Comparison of ENCODE assay signal across 8 mouse cellular contexts in genomic region chr16:90143416-90143759, GRCm38 (mm10). TPM values are rescaled to one million over a fixed set of nuclear protein-coding genes. Genes with fewer than 3 reads are reported as not detected.
A peak's percentile ranks its signal among the peaks of the same experiment; 100 is the strongest.
DNase-seq lines count a peak whose midpoint lies in the region; ATAC-seq and TF ChIP-seq lines count a peak whose summit lies in the region.

No protein-coding gene starts in this region.

- H3K36me3 ChIP-seq in liver, adult 2 months (ENCODE audit: control insufficient read depth, insufficient read depth, low read length), result no peaks in the 10 kb centered on the region
- no peaks in the 10 kb centered on the region for H3K36me3 ChIP-seq in embryonic facial prominence, embryonic 11.5 days (replicated peaks; ENCODE audit: control insufficient read depth, insufficient read depth, low read depth, low read length)
- H3K36me3 ChIP-seq in intestine, embryonic 15.5 days, result no peaks in the 10 kb centered on the region
- no peaks in the 10 kb centered on the region for H3K36me3 ChIP-seq in myocyte (ENCODE audit: control insufficient read depth, insufficient read depth)

- H3K27me3 ChIP-seq in liver, adult 2 months (ENCODE audit: control insufficient read depth, insufficient read depth, low read length), result no peaks in the 10 kb centered on the region; the same call in 1 of the 2 replicates
- H3K27me3 ChIP-seq in embryonic facial prominence, embryonic 11.5 days (ENCODE audit: control insufficient read depth, insufficient read depth, low read length), result no peaks in the 10 kb centered on the region
- no peaks in the 10 kb centered on the region for H3K27me3 ChIP-seq in intestine, embryonic 15.5 days (replicated peaks)
- no peaks in the 10 kb centered on the region for H3K27me3 ChIP-seq in myocyte (ENCODE audit: control insufficient read depth, insufficient read depth, insufficient read length)

- TF ChIP-seq POLR2A in liver, adult 2 months (IDR thresholded peaks at IDR 0.05; ENCODE audit: extremely low read depth, insufficient read depth, low read length), result no peak
- TF ChIP-seq POLR2A in myocyte (IDR thresholded peaks at IDR 0.05; ENCODE audit: insufficient read length, low read depth), result no peak

- peak overlapping the region; percentile 38 for H3K9ac ChIP-seq in liver, adult 2 months (ENCODE audit: low read depth, low read length)
- peak overlapping the region; percentile 79 for H3K9ac ChIP-seq in embryonic facial prominence, embryonic 11.5 days (replicated peaks; ENCODE audit: low read length)
- peak overlapping the region; percentile 70 for H3K9ac ChIP-seq in intestine, embryonic 15.5 days

- H3K79me2 ChIP-seq in liver, adult 2 months (ENCODE audit: control insufficient read depth, insufficient read depth, low read length), result no peaks in the 10 kb centered on the region
- no peaks in the 10 kb centered on the region for H3K79me2 ChIP-seq in myocyte (ENCODE audit: control insufficient read depth, insufficient read depth)

- DNase-seq in liver, adult 2 months (ENCODE audit: extremely low read depth, low read depth, low spot score), result no peak
- DNase-seq in liver, result no peak
- DNase-seq in embryonic facial prominence, embryonic 11.5 days (ENCODE audit: low spot score), result no peak
- no peak for DNase-seq in adrenal gland, postnatal 25 days
- DNase-seq in layer of hippocampus, adult 18-20 months (ENCODE audit: low spot score in 2 of 2), result no peak
- DNase-seq in left cerebral cortex, adult 8-10 months (ENCODE audit: low spot score in 2 of 2), result no peak

- H3K4me2 ChIP-seq in embryonic facial prominence, embryonic 11.5 days (ENCODE audit: low read depth, low read length), result peak overlapping the region; percentile 72
- H3K4me2 ChIP-seq in intestine, embryonic 15.5 days (replicated peaks), result peak overlapping the region; percentile 100
- H3K4me2 ChIP-seq in myocyte (ENCODE audit: low read depth), result peak overlapping the region; percentile 91

- no peak overlapping the region for H3K27ac ChIP-seq in liver, adult 2 months (replicated peaks; ENCODE audit: insufficient read depth, low read depth, low read length)
- peak overlapping the region; percentile 80 for H3K27ac ChIP-seq in embryonic facial prominence, embryonic 11.5 days (replicated peaks; ENCODE audit: low read depth, low read length)
- H3K27ac ChIP-seq in intestine, embryonic 15.5 days, result peak overlapping the region; percentile 72

- no peak for TF ChIP-seq CTCF in liver, adult 2 months (IDR thresholded peaks at IDR 0.05; ENCODE audit: low read depth, low read length)

- H3K4me3 ChIP-seq in liver, adult 2 months (ENCODE audit: insufficient read depth, low read depth, low read length), result peak overlapping the region; percentile 72
- peak overlapping the region; percentile 73 for H3K4me3 ChIP-seq in embryonic facial prominence, embryonic 11.5 days (ENCODE audit: low read depth, low read length)
- H3K4me3 ChIP-seq in intestine, embryonic 15.5 days (replicated peaks), result peak overlapping the region; percentile 80
- peak overlapping the region; percentile 41 for H3K4me3 ChIP-seq in myocyte

- H3ac ChIP-seq in myocyte (ENCODE audit: control insufficient read depth, insufficient read length), result peak overlapping the region; percentile 80

- H3K4me1 ChIP-seq in liver, adult 2 months (ENCODE audit: control insufficient read depth, insufficient read depth, low read length), result peaks cover 5% of the 10 kb centered on the region; the same call in 1 of the 2 replicates
- H3K4me1 ChIP-seq in embryonic facial prominence, embryonic 11.5 days (ENCODE audit: control insufficient read depth, insufficient read depth, low read length), result peaks cover 9% of the 10 kb centered on the region
- peaks cover 14% of the 10 kb centered on the region; the same call in 1 of the 2 replicates for H3K4me1 ChIP-seq in intestine, embryonic 15.5 days (replicated peaks)

- WGBS in liver, adult 2 months, result 1% methylated on average over 21 of the region's 21 CpGs
- 0% methylated on average over 21 of the region's 21 CpGs for WGBS in embryonic facial prominence, embryonic 11.5 days
- 0% methylated on average over 21 of the region's 21 CpGs for WGBS in intestine, embryonic 15.5 days

- no peaks in the 10 kb centered on the region for H3K9me3 ChIP-seq in embryonic facial prominence, embryonic 11.5 days (replicated peaks; ENCODE audit: control insufficient read depth, low read length)
- H3K9me3 ChIP-seq in intestine, embryonic 15.5 days, result no peaks in the 10 kb centered on the region

- ATAC-seq in embryonic facial prominence, embryonic 11.5 days (replicated peaks; ENCODE audit: insufficient number of reproducible peaks, low FRiP score, low TSS enrichment, low read depth), result no peak; the same call in 1 of the 2 replicates
- ATAC-seq in intestine, embryonic 15.5 days, result no peak; the same call in 1 of the 2 replicates

TF ChIP-seq in myocyte, 11 proteins besides CTCF, POLR2A, EP300 and RAD21:
- TF ChIP-seq REST (IDR thresholded peaks at IDR 0.05; ENCODE audit: insufficient read depth, insufficient read length), result no peak

RNA-seq across cellular contexts. Expression of gene Tiam1, which starts 0.2 kb away (rescaled TPM):
- 0.65 and 1.2 TPM in 2 replicates for total RNA-seq in liver, adult 2 months (2014; rRNA removed)
- polyA plus RNA-seq in liver, adult 2 months (2012; rRNA removed), result 0.27 and 1.1 TPM in 2 replicates
- polyA plus RNA-seq in embryonic facial prominence, embryonic 11.5 days (2014; fragmentation: Nextera tagmentation; extraction: Ambion mirVana), result 31.2 and 33.8 TPM in 2 replicates
- polyA plus RNA-seq in intestine, embryonic 15.5 days (2015; fragmentation: Nextera tagmentation; extraction: Ambion mirVana), result 12.3 and 12.4 TPM in 2 replicates
- 2.2 TPM for polyA plus RNA-seq in myocyte (2012; fragmentation: generic; extraction: Trizol)
- 80.4 and 89.0 TPM in 2 replicates for total RNA-seq in adrenal gland, postnatal 25 days (2021)
- 100 to 1,000 TPM; 109 to 111 TPM for total RNA-seq in layer of hippocampus, adult 18-20 months (2021)
- 100 to 1,000 TPM in 3 of 4 experiments, 10 to 100 TPM in 1; 96.3 to 147 (median 119) TPM for total RNA-seq in left cerebral cortex, adult 8-10 months (2022)

Comparison
In these comparisons a context has a peak if more than half of its experiments do, and no peak if none do; other contexts are left out.
1. RNA of gene Tiam1, which starts 0.2 kb away (total RNA-seq): 96.3 to 147 TPM in left cerebral cortex, adult 8-10 months, 109 to 111 TPM in layer of hippocampus, adult 18-20 months and 80.4 to 89.0 TPM in adrenal gland, postnatal 25 days; 0.65 to 1.2 TPM in liver, adult 2 months; every median in the first group is over 10 times any median in the second.
2. Peak in every context shown above with its lines, with median percentiles within 50 percentile points of each other: H3K4me3 ChIP-seq, H3K9ac ChIP-seq and H3K4me2 ChIP-seq.